Mouse (Mus musculus): ENCODE results near the gene Rpn2.

Gene Rpn2

GRCm38 (mm10) chr2:157366762-157367161 is 87.9 kb downstream of the Rpn2 start:
- no peak for TF ChIP-seq GATA4 (IDR thresholded peaks at IDR 0.05; ENCODE audit: insufficient replicate concordance, low read length)

GRCm38 (mm10) chr2:157367184-157367893 is 88.5 kb downstream of the Rpn2 start, which contains the start of gene Manbal:
Gene Manbal, plus strand, starts transcription at chr2:157367594.
- peak; percentile 56; the same call in 1 of the 2 replicates for TF ChIP-seq GATA4 (IDR thresholded peaks at IDR 0.05; ENCODE audit: insufficient replicate concordance, low read length)

GRCm38 (mm10) chr2:157367991-157368390 is 89.2 kb downstream of the Rpn2 start:
- TF ChIP-seq GATA4 (IDR thresholded peaks at IDR 0.05; ENCODE audit: insufficient replicate concordance, low read length): no peak

DNA sequence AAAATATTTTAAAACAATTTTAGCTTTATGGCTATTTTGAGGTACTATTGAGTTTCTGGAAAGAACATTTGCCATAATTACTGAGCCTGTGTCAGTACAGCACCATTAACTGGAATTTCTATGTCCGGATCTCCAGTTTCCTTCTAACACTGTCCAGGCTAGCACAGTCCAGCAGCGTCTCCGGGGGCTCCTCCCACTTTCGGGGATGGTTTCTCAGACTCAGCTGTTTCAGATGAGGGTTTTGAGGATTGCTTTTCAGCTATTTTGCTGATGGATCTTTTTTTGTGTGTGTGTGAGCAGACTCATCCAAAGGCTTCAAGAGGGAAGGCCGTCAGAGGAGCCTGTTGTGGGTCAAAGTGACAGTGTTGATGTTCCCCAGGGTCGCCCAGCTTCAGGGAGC is 92.9 kb downstream of the Rpn2 start:
- no peak for TF ChIP-seq GATA4 (IDR thresholded peaks at IDR 0.05; ENCODE audit: insufficient replicate concordance, low read length)

- TF ChIP-seq GATA4 (IDR thresholded peaks at IDR 0.05; ENCODE audit: insufficient replicate concordance, low read length): no peak
These were observed 94.9 kb downstream of the Rpn2 start for GRCm38 (mm10) chr2:157373681-157374080.

DNA sequence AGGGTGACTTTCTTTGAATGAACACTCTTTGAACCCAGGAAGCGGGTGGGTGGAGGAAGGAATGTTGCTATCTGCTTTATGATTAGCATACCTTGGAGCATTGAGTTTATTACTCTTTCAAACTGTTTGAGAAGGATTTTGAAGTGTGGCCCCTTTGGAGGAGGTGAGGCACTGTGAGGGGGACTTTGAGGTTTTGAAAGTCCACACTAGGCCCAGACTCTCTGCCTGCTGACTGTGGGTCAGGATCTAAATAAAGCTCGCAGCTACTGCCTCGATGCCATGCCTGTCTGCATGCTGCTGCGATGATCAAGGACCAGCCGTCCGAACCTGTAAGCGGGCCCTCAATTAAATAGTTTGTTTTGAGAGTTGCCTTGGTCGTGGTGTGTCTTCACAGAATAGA is 96.2 kb downstream of the Rpn2 start:
- no peak for TF ChIP-seq GATA4 (IDR thresholded peaks at IDR 0.05; ENCODE audit: insufficient replicate concordance, low read length)

Data from liver, adult (tissue).